Comparison of ENCODE assay signal across 14 mouse cellular contexts in the genomic region with DNA sequence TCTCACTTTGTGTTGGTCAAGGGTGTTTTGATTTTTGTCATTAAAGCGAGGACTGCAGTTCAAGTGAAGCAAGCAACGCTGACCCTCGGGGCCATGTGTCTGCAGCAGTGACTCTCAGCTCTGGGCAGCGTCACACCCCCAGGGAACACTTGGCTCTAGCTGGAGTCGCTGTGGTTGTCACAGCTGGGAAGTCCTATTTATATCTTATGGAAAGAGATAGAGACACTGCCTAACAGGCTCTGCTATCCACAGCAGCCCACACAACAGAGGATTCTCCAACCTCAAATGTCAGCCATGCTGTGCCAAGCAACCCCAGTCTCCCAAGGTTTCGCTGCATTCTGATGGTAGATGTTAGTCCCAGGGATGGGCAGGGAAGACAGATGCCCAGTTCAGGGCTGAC.
DNase-seq lines count a peak whose midpoint lies in the region; ATAC-seq and TF ChIP-seq lines count a peak whose summit lies in the region.
"Had no signal": no experiment of that assay in that cellular context is flagged by ENCODE, and none has a peak within 500 bp of the region (broad histone marks: within the 10 kb centered on the region; RNA-seq: fewer than 3 reads in every experiment).

No protein-coding gene starts in this region.

- H3K27me3 ChIP-seq in heart, embryonic 12.5 days (replicated peaks): no peaks in the 10 kb centered on the region
- H3K27me3 ChIP-seq in myocyte (ENCODE audit: control insufficient read depth, insufficient read depth, insufficient read length): no peaks in the 10 kb centered on the region

- DNase-seq in gastrocnemius, postnatal 14 days: peak; percentile 28
- no peak for DNase-seq in gastrocnemius, postnatal 10 days
- peak; percentile 32 for DNase-seq in retina, postnatal 1 day
- DNase-seq in retina, embryonic 14.5 days (ENCODE audit: low spot score): no peak
- no peak for DNase-seq in thymus, postnatal 14 days
- DNase-seq in layer of hippocampus, adult 9-11 months: no peak
- DNase-seq: cerebellum, adult 2 months; kidney, adult 9 months; thymus, postnatal 4 days had no signal

- peaks cover 17% of the 10 kb centered on the region for H3K4me1 ChIP-seq in heart, embryonic 12.5 days (replicated peaks)

- no peak for TF ChIP-seq POLR2A in myocyte (IDR thresholded peaks at IDR 0.05; ENCODE audit: insufficient read length, low read depth)

- H3K4me2 ChIP-seq in heart, embryonic 12.5 days: peak overlapping the region; percentile 7; the same call in 1 of the 2 replicates
- H3K4me2 ChIP-seq in myocyte (ENCODE audit: low read depth): no peak overlapping the region
- H3K4me2 ChIP-seq: liver, embryonic 11.5 days had no signal

- H3K9ac ChIP-seq in heart, embryonic 12.5 days: no peak overlapping the region

- peak overlapping the region; percentile 82 for H3K27ac ChIP-seq in heart, embryonic 12.5 days (ENCODE audit: poor library complexity, severe bottlenecking)
- H3K27ac ChIP-seq: hindbrain, postnatal 0 days had no signal

- no peaks in the 10 kb centered on the region for H3K36me3 ChIP-seq in heart, embryonic 12.5 days
- no peaks in the 10 kb centered on the region for H3K36me3 ChIP-seq in myocyte (ENCODE audit: control insufficient read depth, insufficient read depth)

- H3K9me3 ChIP-seq in heart, embryonic 12.5 days (replicated peaks): no peaks in the 10 kb centered on the region

- WGBS in heart, embryonic 12.5 days: 38% methylated on average over 6 of the region's 6 CpGs

- no peaks in the 10 kb centered on the region for H3K79me2 ChIP-seq in myocyte (ENCODE audit: control insufficient read depth, insufficient read depth)

- peak; percentile 59; the same call in 1 of the 2 replicates for ATAC-seq in heart, embryonic 12.5 days (ENCODE audit: insufficient number of reproducible peaks, low FRiP score)
- ATAC-seq: CD4-positive, CD25-positive, alpha-beta regulatory T cell, adult 4 months; hindbrain, postnatal 0 days had no signal

- intact Hi-C loops in gastrocnemius, postnatal 14 days (cut with DNase I; ENCODE audit: low total_unique reads): no loop called here

- H3ac ChIP-seq in myocyte (ENCODE audit: control insufficient read depth, insufficient read length): no peak overlapping the region

- H3K4me3 ChIP-seq in heart, embryonic 12.5 days: no peak overlapping the region
- no peak overlapping the region for H3K4me3 ChIP-seq in myocyte

TF ChIP-seq in myocyte, 11 proteins besides CTCF, POLR2A, EP300 and RAD21:
- no peak for TF ChIP-seq SRF (IDR thresholded peaks at IDR 0.05; ENCODE audit: control insufficient read depth, insufficient read length, low read depth)
- peak in 1 of 3 experiments; percentile 63 for TF ChIP-seq MYOD1 (IDR thresholded peaks at IDR 0.05; ENCODE audit: control insufficient read depth in 1 of 3, insufficient read length in 2 of 3, low read depth in 2 of 3)
- no peak for TF ChIP-seq CEBPB (IDR thresholded peaks at IDR 0.05; ENCODE audit: insufficient read depth, poor library complexity, severe bottlenecking)
- TF ChIP-seq USF1 (IDR thresholded peaks at IDR 0.05; ENCODE audit: low read depth): no peak
- no peak for TF ChIP-seq POLR2AphosphoS2 (IDR thresholded peaks at IDR 0.05; ENCODE audit: insufficient read length, low read depth)
- TF ChIP-seq MAX (IDR thresholded peaks at IDR 0.05; ENCODE audit: low read depth): no peak
- TF ChIP-seq MYOG (IDR thresholded peaks at IDR 0.05; ENCODE audit: control insufficient read depth in 1 of 3, insufficient read depth in 1 of 3, insufficient read length in 2 of 3, low read depth in 2 of 3): peak in 2 of 3 experiments; percentile 24 to 62
- TF ChIP-seq TCF12 (IDR thresholded peaks at IDR 0.05; ENCODE audit: insufficient read depth, poor library complexity, severe bottlenecking): no peak
- TF ChIP-seq REST (IDR thresholded peaks at IDR 0.05; ENCODE audit: insufficient read depth, insufficient read length): no peak
TF ChIP-seq in myocyte: peak in this region for 2.

Comparison
In these comparisons a context has a peak if more than half of its experiments do, and no peak if none do; other contexts are left out.
1. DNase-seq: peak in gastrocnemius, postnatal 14 days (single experiment) and retina, postnatal 1 day (single experiment); none in gastrocnemius, postnatal 10 days (single experiment), retina, embryonic 14.5 days (single experiment), thymus, postnatal 14 days (single experiment) and layer of hippocampus, adult 9-11 months (single experiment).